Mouse (Mus musculus) cerebellum, postnatal 14 days (tissue): ENCODE data around the gene 1700012A03Rik.

Experiments
- DNase-seq, 2 experiments: peaks; one replicate each; pipeline ENCODE4 v3.0.0; 2021; ENCODE audit warnings: mixed read lengths in 2 of 2

The 1700012A03Rik gene

DNA sequence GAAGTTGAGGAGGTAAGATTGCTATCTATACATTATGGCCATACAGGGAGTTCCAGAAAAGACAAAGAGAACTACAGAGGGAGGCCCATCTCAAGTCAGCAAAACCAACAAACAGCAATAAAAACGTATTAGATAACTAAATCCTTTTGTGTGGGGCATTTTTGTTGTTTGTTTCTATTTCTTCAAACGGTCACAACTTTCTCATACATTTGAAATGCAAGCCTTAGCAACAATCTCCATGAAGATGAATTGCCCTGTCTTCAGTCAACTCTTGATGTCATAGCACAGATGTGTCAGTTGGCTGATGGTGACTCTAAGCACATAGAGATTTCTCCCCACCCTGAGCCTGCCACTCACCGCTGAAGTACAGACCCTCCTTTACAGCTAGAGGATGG, at the start of gene 1700012A03Rik:
Gene 1700012A03Rik, plus strand, starts transcription at position 296 of the 395 bp plus-strand sequence.
- DNase-seq, result no peak

DNA sequence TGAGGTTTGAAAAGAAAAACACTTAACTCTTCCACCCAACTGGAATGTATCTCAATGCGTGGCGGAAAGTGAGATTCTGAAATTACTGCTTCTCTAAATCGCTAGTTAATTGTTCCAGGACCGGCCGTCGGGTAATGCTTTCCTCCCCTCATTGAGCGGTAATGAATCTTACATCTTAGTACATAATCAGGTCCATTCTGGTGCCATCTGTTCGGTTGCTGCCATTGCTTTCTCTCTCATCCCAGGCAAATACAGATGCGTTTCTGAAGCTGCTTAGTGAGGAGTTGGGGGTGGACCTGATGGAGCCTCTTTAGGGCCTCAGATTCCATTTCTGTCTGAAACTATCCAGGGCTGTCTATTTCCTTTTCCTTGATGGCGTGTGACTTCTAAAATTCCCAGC, 45.8 kb upstream of the 1700012A03Rik start:
- DNase-seq, result no peak

DNA sequence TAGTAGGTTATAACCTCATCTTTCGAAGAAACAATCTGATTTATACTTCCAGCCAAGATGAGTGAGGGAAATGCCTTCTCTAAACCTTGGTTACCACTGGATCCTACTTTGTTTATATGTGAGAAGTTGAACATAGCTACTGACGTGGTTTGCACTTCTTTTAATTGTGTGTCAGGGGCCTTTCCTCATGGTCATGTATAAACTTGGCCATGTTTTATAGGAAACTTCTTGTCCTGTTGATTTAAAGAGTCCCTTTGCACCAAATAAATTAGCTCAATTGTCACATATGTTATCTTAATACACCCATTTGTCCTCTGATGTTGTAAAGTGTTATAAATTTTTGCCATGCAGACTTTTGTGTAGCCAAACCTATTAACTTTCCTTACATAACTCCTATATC, 44.1 kb upstream of the 1700012A03Rik start:
- no peak for DNase-seq

DNA sequence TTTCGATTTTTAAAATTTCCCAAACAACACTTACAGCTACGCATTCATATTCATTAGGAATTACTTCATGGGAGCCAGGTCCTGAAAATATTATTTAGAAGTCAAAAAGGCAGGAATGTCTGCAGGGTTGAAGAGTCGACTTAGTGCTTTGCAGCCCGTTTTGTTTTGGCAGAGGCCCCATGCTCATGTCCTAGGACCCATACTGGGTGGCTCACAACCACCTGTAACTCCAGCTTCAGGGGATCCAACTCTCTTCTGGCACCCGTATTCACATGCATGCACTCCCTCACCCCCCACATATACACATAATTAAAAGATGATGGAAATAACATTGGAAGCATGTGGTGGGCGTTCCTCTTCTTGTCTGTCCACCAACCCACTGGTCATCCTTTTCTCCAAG, 43.7 kb upstream of the 1700012A03Rik start:
- no peak for DNase-seq

DNA sequence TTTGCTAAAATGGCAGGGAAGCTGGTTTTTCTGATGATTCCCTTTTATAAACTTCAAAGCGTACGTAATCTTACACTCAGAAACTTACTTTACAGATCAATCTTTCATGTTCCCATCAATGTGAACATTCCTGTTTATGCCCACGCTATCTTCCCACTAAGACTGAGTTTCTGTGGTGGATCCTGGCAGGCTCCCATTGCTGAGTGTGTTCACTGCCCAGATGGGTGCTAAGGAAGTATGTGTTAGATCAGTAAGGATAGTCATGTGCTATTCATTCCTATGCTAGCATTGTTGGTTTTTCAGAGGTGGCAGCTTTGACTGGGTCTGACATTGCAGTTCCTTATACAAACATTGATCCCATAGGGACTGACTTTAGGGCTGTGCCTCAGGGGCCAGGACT, 42.7 kb upstream of the 1700012A03Rik start:
- DNase-seq, result no peak

DNA sequence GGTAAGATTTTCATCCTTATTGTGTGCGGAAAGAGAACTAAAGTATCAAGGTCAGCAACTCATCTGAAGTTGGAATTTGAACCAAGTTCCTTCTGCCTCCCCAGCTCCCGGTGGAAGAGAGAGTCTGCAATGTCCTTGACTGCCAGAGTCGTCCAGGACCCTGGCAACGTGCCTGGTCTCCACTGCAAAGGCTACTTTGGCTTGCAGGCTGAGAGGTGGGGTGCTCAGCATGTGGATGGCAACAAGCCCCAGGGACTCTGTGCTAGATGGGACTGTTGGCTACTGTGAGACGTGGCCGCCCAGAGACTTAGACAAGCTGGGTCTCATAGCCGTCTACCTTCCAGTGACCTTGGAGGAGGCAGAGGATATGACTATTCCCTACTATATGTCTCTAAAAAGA, 33.2 kb upstream of the 1700012A03Rik start:
- peak; percentile 70 to 77 for DNase-seq

DNA sequence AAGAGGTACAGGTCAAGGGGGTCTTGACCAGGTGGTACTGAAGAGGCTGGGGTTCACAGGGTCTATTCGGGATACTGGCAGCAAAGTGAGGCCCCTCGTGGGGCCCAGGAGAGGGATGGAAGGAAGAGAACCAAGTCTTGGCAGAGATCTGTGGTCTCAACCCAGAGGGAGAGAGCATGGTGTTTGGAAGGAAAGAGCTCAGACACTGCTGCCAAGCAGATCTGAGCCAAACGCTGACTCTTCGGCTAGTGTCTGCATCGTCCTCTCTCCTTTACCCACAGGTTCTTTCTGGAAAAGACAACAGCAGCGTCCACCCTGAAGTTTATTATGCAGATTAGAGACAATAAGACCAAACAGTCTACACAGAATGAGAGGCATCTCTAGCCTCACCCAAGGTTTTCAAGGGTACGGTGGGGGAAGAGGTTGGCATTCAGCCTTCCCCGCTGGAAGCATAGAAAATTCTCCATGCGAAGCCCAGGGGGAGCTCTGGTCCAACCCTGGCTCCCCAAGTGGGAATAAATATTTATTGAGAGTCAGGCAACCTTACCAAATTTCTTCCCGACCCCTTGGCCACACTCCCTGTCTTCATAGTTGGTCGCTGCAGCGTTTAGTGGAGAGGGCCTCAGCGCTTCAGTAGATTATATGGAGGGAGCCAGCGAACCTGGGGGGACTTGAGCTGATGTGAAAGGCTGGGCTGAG, 32.5 kb upstream of the 1700012A03Rik start:
- peak; percentile 50 to 71 for DNase-seq

DNA sequence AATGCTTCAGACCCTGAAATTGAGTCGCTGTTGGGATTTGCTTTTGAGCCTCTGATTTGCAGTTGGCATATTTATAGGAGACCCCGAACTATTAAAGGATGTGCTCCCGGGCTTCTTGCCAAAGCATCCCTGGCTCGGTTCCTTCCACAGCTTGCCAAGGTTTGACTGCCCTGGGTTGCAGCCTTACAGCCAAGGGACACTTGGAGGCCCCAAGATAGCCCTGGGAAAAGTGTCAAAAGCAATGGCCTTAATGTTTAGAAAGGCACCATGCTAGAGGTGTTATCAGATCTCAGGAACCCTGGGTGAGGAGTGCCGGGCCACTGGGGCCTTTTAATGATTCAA, 32.0 kb upstream of the 1700012A03Rik start:
- DNase-seq, result peak; percentile 86 to 94

DNA sequence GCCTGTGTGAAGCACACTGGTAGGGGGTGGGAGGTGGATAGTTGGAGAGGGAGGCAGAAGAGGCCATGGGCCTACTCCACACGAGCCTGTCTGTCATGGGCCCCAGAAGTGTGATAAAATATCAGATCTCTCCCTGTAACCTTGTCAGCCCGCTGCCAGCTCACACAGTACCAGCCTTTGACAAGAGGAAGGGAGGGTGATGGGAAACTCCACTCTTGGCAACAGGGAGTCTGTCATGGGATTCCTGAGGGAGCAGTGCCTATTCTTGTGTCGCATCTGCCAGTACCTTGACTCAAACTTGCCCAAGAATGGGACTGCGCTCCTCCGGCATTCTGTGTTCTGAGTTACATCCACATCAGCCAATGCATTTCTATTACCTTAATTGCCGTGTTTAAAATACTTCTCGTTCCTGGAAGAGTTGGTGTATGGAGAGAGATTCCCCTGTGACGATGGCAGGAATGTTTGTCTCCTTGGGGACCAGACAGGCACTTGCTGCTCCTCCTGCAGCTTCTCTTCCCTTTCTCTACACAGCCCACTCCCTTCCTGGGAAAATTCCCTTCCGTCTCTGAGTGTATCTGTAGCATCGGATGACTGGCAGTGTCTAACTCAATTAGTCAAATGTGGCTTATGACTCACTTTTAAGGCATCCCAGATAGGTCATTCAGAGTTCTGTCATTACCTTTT, 28.1 kb upstream of the 1700012A03Rik start:
- DNase-seq, result no peak

DNA sequence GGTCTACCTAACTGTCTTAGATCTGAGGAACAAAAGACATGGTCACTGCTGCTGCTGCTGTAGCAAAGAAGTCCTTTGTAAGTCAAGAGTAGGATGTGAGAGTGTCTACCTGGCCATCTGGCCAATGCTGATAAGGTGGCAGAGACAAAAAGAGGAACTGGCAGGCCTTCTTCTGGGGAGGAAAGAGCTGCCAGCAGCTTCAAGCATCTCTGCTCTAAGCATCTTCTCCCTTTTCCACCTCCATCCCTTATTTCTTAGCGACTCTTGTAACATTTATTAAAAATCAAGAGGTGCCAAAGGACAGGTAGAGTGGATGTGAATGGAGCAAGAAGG, 27.5 kb upstream of the 1700012A03Rik start:
- DNase-seq, result no peak

DNA sequence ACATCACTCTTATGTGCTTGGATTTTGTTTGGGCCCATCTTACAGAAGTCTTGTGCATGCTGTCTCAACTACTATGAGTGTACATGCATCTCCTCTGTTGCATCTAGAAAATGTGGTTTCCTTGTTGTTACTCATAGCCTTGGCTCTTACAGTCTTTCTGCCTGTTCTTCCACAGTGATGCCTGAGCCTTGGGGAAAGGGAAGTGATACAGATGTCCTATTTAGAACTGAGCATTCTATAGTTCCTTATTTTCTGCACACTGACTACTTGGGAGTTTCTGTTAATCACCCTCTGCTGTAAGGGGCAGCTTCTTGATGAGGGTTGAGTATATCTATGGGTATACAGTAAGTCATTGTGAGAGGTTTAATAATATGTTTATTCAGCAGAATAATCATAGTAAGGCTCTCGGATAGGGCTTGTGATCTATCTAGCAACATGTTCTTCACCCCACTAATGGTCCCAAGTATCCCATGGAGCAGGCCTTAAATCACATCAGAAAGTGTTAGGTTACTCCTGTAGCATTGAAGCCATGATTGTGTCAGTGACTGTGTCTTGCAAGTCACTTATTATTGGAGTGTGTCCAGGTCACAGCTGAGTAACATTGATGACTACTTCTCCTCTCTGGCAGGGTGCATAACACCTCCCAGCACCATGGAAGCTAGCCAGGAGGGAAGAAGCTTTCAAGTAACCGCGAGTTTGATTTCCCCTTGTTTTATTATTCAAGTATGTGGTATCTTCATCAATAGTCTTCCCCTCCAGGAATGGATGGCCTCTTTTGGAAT, 21.6 kb upstream of the 1700012A03Rik start:
- DNase-seq, result no peak

DNA sequence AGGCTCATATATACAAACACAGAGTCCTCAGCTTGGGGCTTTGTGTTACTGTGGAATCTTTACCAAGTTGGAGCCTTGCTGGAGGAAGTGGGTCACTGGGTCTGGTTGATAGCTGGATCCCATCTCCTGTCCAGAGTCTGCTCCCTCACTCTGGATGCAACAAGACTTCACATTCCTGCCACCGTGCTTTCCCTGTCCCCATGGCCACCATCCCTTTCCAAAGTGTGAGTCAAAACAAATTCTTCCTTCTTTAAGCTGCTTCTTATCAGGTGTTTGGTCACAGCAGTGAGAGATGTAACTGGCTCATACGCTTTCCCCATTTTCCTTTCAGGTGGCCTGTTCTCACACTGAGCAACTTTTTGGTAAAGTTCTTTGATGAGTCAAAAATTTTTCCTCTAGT, 15.8 kb upstream of the 1700012A03Rik start:
- DNase-seq, result no peak

DNA sequence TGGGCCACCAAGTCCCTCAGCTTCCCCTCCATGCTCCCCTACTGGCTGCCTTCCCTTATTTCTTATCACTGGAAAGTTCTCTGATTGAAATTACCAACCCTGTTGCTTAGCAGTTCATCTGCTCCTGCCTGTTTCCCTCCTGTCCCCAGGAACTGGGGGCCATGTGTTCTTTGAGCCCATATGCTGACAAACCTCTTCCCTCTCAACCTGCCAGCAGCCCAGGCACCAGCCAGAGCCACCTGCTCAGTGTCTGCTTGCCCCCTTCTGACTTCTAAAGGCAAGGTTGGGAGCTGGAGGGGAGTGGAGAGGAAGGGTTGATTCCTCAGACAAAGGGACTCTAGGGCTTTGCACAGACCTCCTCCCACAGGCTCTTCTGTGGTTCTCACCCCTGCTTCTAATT, 4.7 kb upstream of the 1700012A03Rik start:
- DNase-seq, result no peak

DNA sequence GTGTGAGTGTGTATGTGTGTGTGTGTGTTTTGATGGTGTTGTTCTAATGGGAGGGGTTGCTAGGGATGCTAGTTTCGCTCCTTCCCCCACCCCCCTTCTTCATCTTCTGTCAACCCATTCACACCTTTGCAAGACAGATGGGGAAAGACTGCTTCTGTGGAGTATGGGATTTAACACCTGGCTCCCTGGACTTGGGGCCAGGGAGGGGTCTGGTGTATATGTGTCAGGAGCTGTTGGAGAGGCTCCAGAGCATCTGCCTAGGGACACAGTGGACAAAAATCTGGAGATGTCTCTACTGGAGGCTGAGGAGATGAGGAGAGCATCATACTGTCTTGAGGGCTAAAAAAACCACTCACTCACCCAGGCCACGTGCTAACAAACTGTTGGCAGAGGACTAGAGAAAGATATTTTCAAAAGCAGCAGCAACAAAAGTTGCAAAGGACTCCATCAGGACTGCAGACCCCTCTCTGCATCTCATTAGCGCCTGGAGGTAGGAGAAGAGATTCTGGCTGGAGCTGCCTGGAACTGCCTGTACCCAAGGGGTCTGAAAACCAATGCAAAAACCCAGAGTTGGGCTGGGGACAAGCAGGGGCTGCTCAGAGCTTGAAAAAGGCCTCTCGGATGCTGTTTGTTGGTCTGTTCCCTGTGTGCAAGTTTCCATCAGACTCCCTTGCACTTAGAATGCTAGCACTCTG, 643 bp upstream of the 1700012A03Rik start:
- DNase-seq, result no peak

DNA sequence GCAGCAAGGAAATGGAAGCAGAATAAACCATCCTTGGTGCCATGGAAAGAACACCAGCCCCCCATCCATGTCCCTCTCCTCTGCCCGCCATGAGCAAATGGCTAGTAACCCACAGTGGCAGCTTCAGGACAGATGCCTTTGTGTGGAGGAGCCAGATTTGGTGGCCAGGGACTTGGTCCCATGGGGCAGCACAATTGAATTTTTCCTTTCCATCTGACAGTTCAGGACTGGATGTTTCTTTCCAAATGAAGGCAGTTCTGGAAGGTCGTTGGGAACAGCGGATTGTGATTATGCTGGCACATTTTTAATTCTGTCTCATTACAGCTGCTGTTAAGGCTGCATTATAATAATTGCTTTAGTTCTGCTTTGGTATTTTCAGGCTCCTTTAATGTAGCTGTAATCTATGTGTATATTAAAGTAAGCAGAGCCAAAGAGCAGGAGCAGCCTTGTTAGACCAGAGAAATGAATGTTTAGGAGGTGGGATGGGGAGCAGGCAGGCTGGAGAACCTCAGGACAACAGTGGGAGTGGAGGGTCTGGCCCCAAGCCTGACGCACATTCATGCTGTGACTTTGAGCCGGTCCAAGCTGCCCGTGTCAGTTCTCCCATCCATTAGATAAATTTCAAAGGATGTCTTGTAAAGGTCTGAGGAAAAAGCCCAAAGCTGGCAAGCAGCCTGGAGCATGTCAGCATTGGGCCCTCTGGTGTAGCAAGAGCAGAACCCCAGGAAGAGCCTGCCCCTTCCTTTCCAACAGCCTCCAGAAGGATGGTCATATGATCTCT, 2.3 kb downstream of the 1700012A03Rik start:
- peak; percentile 57 to 62 for DNase-seq

DNA sequence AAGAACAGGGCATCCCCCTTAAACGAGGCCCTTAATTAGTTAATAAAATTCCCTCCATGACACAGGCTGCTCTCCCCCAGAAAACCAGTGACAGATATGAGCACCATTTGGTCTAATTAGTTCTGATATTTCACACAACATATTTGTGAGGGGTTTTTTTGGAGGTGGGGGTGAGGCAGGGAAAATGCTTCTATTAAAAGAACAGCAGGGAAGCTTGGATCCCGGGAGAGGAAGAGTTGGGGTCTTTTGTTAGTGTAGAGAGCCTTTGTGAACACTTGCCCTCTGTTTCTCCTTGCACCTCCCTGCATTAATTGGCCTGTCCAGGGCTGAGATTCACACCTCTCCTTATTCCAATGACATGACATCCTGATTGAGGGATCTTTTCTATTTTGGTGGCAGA, 6.5 kb downstream of the 1700012A03Rik start:
- no peak for DNase-seq

DNA sequence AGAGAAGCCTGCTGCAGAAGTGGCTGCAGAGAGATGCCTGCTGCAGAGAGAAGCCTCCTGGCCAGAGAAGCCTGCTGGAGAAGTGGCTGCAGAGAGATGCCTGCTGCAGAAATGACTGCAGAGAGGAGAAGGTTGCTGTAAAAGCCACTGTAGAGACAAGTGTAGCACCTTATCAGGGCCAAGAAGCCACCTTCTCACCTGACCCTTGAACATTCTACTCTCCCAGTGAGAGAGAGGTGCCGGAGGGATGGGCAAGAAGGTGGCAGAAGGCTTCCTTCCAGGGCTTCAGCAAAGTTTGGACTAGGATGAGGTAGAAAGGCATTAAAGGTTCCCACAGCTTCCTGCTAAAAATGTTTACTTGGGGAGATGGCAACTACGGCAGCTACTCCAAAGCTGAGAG, 8.5 kb downstream of the 1700012A03Rik start:
- no peak for DNase-seq

DNA sequence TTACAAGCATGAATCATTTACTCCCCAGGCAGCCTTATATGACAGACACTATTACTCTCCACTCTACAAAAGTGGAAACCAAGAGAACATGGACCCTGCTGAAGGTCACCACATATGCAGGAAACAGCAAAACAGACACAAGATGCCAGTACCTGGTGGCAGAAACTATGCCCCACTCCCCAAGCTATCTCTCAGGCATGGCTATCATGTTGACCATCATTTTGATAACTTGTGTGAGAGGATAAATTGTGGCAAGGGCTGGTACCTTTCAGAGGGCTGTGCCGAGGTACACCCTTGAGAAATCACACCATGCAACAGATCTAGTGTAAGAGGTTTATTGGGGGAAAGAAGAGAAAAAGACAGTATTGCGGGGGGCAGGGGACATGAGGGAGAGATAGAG, 10.6 kb downstream of the 1700012A03Rik start:
- no peak for DNase-seq

DNA sequence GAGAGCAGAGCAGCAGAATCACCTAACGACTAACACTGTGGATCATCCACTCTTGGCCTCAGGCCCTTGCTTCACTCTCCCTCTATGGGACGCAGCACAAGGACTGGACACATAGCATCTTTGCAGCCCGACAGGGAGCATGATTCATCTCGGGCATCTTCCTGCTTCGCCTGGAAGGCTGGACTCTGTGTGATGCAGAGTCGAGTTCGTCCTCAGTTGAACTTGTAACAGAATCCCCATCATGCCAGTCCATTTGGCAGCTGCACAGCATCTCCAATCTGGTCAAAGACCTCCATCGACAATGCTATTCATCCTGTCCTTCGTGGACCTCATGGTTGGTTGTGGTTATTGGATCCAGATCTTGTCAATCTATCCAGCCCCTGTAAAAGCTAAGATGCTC, 11.2 kb downstream of the 1700012A03Rik start:
- DNase-seq, result peak; percentile 43 to 56

DNA sequence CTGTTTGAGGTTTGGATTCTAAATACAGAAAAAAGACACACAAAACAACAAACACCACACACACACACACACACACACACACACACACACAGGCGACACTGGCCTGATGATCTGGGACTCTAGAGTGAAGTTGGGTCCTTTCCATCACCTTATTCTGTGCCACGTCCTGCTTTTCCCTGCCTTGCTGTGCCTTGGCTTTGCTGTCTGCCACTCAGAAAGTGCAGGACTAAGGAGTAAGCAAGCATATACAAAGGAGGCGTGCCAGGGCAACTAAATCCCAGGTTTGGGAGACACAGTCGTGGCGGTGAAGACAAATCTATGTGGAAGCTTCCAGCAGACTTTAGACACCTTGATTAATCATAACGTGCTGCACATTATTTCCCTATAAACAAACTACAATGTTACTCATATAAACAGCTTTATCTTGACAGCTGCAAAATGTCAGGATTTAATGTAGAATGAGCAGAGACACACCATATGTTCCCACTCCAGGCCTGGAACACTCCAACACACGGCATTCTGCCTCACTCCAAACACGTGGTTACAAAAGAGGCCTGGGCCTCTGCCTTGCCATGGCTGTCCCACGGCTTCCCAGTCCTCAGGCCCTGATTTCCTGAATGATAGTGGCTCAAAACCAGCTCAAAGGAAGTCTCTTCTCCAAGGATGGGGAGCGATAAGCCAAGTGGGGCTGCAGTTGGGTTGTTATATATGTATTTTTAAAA, 15.9 kb downstream of the 1700012A03Rik start:
- DNase-seq, result peak in 1 of 2 experiments; percentile 10

DNA sequence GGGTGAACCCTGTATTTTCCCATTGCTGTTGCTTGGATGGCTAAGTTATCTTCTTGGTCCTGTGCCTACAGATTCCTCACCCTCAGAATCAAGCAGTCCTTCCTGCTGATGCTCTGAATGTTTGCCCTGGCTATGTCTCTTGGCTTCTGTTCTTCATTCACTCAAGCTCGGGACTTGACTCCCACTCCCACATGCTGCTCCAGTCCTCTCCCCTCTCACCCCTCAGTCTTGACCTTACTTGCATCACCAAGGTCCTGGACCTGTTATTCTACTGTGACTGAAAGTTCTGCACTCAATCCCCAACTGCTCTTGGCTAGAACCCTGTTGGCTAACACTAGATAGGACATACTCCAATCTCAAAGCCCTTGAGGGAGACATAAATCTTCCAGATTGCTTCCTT, 22.1 kb downstream of the 1700012A03Rik start:
- no peak for DNase-seq

DNA sequence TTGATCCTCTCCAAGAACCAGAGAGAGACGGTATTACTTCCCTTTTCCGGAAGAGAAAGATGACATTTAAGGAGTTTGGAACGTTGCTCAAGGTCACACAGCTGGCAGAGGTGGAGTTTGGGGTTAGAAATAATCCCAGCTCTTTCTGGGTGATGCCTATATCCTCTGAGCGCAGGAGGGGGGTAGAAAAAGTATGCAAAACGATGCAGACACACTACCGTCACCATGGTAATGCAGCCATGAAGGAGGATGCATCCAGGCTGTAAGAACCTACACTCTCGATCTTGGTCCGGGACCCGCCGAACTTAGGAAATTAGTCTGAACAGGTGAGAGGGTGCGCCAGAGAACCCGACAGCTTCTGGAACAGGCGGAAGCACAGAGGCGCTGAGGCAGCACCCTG, 43.3 kb downstream of the 1700012A03Rik start:
- no peak for DNase-seq
